Mouse (Mus musculus) ZHBTc4 (cell line): ENCODE results near the gene Scn5a.

Experiments used
- DNase-seq: peaks from one replicate; pipeline ENCODE4 v3.0.0-alpha.2; 2011; ENCODE audit warnings: low read depth, low spot score

Scn5a gene

GRCm38 (mm10) chr9:119460410-119460809, 118.4 kb downstream of the Scn5a start:
- DNase-seq, result peak; percentile 74

- no peak for DNase-seq
Observed at GRCm38 (mm10) chr9:119457122-119457521, 121.7 kb downstream of the Scn5a start.

- DNase-seq, result no peak
Observed at GRCm38 (mm10) chr9:119455967-119456366, 122.8 kb downstream of the Scn5a start.

GRCm38 (mm10) chr9:119445737-119446136, 133.1 kb downstream of the Scn5a start:
- DNase-seq, result no peak

DNA sequence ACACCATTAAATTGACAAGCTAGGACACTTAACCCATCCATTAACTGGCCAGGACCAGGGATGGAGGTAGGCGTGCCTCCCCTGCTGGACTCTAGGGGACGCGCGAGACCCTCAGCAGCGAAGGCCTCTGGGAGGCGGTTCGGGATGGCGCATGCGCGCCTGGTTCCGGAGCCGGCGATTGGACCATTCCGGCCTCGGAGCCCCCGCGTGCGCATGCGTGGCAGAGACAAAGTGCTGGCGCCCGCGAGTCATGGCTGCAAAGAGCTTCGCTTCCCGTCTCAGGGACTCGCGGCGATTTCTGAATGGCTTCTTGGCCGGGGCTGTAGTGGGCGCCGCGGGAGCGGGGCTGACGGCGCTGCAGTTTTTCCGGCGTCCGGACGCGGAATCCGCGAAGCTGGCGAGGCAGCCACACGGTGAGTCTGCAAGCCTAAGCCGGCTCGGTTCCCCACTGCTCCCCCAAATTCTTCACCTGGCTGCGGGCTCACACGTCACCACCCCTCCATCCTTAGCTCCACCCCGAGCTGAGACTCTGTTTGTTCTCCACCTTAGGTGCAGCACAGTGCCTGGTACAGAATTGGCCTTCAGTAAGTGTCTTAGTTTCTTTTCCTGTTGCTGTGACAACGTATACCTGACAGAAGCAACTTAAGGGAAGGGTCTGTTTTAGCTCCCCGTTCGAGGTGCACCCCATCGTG, 133.9 kb downstream of the Scn5a start, which contains the start of gene Exog:
Gene Exog, plus strand, starts transcription at position 206 of the 692 bp plus-strand sequence.
- peak; percentile 97 for DNase-seq

DNA sequence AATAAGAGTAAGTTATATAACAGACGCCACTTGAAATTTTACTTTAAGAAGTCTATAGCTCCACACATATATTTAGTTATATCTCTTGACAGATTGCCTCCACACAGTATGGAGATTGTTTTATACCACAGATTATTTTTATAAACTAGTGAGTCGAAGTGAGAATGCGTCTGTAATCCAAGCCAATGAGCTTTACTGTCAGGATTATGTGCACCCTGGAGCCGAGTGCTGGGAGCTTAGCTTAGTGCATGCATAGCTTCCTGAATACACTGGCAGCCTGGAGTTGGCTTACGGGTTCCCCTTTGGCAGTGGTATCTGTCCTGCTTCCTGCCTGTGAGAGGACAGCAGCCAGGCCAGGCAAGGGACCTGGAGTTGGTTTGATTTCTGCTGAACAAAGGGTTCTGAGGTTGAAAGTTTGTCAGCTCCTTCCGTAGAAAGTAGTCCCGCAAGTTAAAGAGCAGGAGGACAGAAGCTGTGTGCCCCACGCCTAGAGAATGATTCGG, 140.3 kb downstream of the Scn5a start:
- no peak for DNase-seq

DNA sequence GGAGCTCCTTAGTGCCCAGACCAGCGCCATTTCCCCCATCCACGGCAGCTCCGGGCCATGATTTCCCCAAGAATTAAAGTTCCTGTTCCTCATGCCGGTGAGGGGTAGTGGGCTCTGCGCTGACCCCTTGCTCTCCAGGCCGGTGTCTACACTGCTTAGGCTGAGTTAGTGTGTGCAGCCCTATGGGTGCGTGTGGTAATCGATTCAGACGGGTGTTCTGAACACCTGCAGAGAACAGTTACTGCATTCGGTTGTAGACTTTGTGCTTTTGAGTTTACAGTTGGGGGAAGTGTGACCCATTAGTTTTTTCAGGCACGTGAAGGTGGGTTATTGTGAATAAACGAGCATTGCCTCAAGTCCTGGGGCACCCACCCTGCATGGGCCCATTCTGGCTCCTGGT, 140.8 kb downstream of the Scn5a start:
- DNase-seq, result no peak

DNA sequence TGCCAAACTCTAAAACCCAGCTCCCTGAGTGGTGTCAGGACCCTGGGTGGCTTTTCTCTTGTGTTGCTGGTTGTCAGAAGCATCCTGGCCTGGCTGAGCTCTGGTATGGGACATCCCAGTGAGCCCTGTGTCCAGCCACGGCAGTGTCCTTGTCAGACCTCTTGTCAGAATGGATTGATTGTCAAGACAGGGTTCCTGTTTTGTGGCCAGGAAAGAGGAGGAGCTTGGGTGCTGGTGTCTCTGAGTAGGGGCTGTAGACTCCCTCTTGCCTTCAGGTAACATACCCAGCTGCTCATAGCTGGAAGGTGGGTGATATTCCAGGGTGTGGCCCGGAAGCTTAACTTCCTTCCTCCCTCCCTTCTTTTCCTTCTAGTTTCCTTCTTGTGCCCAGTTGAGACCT, 143.0 kb downstream of the Scn5a start:
- DNase-seq, result no peak
